Mouse (Mus musculus) cerebellum, postnatal 14 days (tissue): ENCODE measurements around the gene Arsk.
A peak's percentile ranks its signal among the peaks of the same experiment; 100 is the strongest.

Experiments
- DNase-seq, 2 experiments: peaks; one replicate each; pipeline ENCODE4 v3.0.0; 2021; ENCODE audit warnings: mixed read lengths in 2 of 2

Gene Arsk

DNA sequence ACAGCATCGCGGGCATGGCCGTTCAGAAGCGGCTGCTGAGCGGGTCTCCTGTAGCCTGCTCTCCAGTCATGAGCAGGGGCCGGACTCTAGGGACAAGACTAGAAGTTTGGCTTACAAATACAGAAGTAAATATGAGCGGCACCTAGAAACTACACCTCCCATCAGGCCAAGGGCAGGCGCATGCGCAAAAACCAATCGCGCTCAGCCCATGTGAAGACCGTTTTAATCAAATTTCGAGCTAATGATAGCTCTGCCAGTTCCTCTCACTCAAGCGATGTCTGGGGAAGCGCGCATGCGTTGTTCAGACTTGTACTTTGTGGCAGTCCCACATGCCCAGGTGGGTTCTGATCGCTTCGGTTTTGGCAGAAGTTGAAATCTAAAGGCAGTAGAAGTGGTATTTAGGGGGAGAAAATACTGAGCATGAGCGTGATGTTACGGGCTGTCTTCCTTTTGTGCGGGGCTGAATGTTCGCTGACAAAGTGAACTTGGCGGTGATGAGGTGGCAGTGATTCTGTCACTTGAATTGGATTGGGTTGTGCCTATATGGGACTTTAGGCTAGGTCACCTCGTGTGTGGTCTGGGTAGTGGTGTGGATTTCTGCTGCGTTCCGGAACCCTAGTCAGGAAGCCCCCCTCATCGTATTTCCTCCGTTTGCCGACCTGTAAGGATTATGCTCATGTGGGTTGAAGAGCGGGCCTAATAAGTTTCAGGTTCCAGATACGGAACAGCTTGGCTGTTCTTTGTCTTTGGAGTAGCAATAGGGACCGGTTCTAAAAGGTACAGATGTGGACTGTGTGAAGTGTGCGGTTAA, at the start of gene Arsk, which contains the start of gene Ttc37:
TSS of gene Arsk (minus strand) at position 168 of the 811 bp plus-strand sequence.
TSS of gene Ttc37 (plus strand) at position 242 of the 811 bp plus-strand sequence.
- peak; percentile 94 to 95 for DNase-seq

DNA sequence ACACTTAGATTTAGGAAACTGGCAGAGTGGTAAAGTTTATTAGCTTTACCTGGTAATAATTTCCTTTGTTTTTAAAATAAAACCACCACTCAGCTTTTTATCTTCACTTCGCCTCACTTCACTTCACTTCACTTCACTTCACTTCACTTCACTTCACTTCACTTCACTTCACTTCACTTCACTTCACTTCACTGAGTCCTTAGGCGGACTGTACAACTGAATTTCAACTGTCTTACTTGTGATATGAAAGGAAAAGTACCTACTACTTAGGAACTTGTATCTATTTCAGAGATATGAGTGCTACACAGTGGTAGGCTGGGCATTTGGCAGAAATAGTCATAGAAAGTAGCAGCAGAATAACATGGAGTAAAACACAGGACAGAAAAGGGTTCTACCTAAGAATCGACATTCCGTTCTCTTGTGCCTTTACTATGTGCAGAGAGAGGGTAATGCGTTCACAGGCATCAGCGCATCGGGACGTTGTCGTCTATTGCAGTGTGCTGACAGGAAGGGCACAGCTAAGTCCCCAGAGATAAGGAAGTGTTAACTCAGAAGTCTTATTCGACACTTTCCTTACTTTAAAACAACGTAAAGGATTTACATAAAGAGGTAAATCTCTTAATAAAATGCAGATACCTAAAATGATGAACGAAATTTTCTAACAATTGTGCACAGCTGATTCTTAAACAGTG, 42.8 kb upstream of the Arsk start:
- DNase-seq: no peak

DNA sequence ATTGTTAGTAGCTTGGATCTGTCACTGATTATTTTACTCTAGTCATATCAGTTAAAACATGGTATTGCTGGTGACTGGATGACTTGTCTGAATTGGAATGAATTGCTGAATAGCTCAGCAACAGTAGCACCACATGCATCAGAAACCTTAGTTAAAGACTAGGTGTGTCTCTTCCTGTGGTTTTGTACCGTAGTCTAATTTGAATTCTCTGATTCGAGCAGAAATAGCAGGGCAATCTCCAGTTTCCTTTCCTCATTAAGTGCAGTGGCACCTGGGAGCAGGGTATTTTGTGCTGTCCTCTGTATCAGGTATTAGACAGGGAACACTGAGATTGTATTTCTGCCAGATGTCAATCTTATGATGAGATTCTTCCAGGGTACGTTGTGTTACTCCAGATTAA, 40.4 kb upstream of the Arsk start:
- no peak for DNase-seq

DNA sequence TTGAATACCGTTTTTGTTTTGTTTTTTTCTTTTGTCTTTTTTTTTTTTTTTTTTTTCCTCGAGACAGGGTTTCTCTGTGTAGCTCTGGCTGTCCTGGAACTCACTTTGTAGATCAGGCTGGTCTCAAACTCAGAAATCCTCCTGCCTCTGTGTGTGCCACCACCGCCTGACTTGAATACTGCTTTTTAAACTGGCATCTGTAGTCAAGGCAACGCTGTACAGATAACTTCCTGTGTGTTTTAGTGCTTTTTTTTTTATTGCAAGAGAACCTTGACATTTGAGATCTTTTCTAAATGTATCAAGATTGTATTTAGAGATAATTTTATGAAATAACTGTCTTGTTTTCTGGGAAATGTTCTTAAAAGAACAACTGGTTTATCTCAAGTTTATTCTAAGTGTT, 34.0 kb upstream of the Arsk start:
- DNase-seq: no peak

DNA sequence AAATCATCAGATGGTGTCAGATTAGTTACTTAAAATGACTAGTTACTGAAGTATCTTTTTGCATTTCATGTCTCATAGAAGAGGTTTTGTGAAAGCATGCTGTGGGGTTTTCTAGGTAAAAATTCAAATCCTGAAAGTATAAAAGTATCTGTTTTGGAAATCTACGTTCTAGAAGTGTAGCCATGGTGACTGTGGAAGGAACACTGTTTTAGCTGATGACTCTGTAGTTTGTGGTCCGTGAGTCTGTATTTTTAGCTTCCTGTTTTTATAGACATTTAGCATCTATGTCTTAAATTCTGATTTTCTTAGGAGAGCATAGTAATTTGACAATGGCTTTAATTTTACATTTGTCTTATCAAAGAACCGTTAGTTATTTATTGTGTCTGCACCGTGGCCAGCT, 30.3 kb upstream of the Arsk start:
- DNase-seq: no peak

DNA sequence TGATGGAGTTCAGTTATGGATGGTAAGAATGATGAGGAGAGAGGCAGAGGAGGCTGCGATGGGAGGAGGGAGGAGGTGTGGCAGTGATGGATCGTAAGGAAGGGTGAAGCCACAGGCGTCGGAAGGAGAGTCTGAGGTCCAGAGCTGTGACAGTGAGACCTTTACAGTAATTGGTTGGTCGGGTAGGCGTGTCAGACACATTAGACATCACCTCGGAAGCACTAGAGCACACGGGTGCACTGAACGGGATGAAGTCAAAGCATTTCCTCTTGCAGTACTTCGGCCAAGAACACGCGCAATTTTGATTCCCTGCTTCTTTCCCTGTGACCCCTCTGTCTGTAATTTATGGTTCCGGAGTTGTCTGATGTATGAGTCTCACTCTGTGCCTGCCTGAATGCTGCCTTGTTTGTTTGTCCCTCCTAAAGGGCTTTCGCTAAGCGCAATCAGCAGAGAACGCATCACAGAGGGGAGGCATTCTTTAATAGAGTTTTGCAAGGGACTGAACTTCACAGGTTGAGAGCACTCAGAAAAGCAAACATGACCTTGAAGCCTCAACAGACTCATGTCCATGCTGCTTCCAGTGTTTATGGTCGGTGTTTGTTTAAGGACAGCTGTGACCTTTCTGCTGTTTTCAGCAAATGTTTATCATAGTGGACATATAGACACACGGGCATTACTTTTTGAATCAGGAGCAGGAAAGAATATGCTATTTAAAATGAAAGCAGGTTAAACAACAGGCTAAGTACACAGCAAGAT, 10.8 kb upstream of the Arsk start:
- DNase-seq: no peak

DNA sequence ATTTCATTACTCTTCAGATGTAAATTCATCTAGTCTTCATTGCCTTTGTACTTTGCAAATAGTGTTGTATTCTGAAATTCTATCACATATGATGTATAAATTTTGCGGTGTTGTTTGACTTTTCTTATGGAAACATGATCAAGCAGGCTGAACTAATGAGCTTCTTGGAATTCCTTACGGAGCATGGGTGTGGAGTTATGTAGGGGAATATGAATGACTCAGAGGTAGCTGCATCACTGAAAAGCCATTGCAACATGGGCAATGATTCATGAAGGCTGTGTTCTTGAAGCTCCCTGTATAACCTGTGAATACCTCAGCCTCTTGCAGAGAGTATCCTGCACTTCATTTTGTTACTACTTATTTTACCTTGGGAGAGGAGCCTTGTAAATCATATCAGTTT, 3.5 kb upstream of the Arsk start:
- DNase-seq: no peak

DNA sequence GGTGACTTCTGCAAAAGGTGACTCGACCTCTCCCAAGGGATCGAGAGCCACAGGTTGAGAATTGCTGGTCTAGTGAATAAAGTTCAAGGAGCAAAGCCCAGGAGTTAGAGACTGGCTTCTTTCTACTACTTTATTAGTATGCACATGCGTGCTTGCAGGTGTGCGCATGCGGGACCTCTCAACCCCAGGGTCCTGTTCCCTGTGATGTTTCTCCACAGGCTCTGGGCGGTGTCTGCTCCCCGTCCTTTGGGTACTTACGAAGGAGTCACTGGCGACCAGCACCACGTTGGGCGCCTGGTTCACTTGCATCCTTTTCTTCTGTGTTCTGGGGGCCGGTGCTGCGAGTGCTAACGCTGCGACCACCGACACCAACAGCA, 356 bp downstream of the Arsk start:
- no peak for DNase-seq

DNA sequence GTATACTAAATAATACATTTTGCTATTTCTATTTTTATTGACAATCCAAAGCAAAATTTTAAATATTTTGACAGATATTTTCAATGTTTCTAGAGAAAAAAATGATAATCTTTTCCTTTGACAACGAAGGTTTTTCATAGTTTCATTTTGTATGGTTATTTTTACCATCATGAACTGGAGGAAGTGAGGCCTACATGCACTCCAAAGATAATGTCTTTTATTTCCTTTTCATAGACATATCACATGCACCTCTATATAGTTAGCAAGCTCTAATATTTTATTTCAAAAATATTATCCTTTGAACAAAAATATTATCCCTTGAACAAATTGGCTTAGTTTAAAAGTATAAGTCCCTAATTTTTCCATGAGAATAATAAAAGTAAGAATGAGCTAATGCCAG, 24.1 kb downstream of the Arsk start:
- DNase-seq: no peak

DNA sequence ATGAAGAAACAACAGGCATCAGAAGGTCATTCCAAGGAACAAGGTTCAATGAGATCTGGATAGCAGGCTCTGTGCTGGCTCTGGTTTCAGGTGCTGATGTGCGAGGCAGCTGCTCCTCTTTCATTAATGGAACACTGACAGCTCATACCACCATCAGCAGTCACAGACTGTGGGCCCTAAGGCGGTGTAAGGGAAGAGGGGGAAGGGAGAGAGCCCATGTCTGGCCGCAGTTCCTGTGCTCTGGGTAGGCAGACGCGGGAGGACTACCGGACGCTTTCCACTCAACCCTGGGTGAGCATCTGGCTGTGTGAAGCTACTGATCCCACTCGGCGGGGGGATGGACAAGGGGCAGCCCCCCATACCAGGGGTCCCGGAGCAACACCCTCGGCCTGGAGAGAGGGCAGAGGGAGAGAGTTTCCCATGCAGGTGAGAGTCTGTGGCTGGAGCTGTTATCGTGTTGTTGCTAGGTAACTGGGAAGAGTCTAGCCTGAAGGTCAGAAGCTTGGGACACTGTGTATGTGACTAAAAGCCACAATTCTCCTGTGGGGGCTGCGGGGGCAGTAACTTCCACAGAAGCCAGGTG, 34.0 kb downstream of the Arsk start:
- DNase-seq: no peak

DNA sequence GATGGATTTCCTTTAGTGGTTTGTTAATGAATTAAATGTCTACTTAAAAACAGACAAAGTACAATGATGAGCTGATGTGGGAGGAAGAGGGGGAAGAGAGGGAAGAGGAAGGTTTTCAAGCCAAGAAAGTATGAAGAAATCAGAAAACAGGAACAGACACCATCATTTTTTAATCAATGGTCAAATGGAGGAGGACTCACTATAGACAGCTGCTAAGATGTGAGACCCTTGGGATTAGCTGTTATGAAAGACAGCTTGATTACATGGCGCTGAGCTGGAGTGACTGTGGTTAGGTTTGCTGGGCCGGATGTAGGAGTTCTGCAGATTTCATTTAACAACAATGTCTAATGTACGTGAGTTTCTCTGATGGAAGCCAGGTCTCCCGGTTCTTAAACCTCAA, 34.9 kb downstream of the Arsk start:
- no peak for DNase-seq

DNA sequence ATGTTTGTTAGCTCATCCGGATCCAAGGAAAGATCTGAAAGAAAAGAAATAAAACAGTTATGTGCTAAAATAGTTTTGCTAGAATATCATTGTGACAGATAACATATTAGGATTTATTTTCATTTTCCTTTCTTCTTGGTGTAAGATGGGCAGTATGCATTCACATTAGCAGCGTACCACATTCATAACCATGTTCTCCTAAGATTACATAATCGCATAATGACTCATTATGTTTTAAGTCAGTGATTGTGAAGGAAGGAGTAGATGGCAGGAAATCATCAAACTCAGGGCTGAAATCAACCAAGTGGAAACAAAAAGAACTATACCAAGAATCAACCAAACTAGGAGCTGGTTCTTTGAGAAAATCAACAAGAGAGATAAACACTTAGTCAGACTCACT, 35.9 kb downstream of the Arsk start:
- DNase-seq: no peak

DNA sequence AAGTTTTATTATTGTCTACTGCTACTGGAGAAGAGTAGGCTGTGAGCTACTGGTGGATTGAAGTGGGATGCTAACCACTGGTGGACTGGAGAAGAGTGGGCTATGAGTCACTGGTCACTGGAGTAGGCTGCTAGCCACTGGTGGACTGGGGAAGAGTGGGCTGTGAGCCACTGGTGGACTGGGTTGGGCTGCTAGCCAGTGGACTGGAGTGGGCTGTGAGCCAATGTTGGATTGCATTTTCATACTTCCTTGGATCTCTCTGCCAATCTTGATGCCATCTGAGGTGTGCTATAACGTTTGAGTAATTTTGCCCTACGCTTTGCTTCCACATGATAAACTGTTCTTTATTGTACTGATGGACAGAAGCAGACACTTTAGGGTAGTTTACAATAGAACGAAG, 36.3 kb downstream of the Arsk start:
- DNase-seq: peak; percentile 66 to 76

DNA sequence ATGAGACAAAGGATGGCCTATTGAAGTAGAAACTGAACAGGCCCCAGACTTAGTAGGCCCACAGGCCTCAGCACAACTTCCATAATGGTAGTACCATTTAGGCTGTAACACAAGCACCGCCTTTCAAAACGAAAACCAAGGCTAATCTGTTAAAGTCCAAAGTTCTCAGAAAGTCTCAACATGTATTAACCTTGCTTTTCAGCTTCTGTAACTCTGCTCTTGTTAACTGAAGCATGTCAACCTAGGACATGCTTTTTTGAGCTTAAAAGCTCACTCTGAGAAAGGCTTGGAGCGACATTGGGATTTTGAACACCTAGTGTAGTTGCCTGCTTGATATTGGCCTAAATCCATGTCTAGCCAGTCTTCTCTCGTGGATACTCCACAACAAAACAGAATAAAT, 38.9 kb downstream of the Arsk start:
- DNase-seq: no peak

DNA sequence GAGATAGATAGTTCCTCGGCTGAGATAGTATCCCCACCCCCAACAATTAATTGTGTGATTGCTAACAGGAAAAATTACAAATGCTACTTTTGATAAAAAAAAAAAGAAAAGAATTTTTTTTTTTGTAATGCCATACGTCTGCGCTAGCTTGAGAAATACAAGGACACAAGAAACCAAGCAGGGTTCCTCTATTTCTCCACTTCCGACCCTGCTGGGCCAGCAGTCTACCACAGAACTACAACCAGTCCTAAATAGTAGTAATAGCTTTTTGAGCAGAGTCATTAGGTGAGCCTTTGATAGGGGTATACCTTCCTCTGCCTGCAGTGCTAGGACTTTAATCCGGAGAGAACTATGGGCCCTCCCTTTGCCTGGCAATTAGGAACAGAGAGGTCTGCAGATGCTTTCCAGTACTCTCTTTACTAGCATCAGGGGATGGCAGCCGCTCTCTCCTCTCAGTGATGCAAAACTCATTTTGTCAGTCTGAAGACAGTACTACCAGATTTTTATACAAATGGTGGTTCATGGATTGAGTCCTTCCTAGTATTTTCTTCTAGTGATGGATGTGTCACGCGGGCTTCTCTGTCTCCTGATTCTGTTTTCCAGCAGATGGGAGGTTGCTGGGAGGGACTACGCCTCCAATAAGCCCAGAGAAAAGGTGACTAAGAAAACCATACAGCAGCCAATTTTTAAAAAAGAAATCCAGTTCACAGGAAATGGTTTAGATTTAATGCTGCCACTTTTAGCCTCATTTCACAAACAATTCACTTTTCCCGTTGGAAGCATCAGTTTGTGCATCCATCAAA, 41.0 kb downstream of the Arsk start:
- DNase-seq: peak in 1 of 2 experiments; percentile 10

DNA sequence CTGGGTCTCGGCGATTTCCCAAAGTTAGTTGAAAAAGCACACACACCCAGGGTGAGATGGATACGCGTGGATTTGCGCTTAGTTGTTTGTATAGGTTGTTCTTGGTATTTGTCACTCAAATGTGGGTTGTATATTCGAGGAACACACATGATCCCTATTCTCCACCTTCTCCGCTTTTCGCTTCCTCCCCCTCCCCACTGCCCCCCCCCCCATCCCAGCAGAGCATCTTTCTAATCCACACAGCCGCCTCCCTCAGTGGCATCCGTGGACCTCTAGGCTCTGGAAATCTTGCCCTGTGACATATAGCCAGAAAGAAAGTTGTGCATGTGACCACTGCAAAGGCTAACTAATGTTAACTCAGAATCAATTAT, 41.6 kb downstream of the Arsk start, which contains the start of gene Gpr150:
TSS of gene Gpr150 (minus strand) at position 101 of the 371 bp plus-strand sequence.
- DNase-seq: no peak

DNA sequence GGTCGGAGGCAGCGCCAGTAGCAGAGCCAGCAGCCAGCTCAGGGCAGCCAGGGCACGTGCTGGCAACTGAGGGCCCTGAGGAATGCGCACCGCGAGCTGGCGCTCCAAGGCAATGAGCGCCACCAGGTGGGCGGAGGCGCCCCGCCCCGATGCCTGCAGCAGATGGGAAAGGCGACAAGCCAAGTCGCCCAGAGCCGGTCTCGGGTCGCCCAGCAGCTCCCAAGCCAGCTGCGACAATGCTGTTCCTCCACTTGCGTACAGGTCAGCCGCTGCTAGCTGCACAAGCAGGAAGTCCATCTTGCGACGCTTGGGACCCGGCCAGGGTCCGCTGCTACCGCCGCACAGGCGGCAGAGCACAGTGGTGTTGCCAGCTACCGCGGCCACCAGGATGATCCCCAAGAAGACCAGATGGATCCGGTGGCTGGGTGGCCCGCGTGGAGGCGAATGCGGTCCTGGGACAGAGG, 42.2 kb downstream of the Arsk start:
- peak; percentile 82 to 88 for DNase-seq

DNA sequence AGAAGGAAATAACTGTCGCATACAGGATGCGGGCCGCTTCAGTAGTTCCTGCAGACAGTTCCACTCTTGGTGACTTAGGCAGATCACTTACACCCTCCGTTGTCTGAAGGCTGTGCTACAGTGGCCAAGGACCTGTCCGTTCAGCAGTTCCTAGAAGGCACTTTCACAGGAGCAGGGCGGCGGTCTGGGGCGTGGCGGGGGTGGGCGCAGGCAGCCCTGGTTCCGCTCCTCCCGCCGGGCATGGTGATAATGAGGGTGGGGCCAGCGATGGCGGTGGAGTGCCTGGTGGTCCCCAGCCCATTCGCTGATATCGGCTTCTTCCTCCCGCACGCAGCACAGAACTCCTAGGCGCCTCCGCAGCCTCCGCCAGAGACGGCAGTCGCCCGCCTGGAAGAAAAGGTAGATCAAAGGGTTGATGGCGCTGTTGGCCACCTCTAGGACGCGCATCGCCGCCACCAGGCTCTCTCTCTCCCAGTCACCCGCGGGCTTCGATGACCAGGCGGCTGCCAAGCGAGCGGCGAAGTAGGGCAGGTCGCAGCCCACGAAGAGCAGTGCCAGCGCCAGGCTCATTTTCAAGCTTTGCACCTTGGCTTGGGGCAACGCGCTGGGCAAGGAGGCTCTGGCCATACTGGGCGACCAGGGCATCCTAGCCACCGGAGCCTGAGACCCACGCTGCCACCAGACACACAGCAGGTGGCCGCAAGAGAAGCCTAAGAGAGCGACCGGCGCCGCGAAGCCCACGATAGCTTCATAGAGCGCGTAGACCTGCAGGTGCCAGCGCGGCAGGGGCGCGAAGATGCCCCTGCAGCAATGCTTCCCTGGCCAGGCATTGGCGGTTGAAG, 42.8 kb downstream of the Arsk start:
- DNase-seq: peak; percentile 76 to 80

DNA sequence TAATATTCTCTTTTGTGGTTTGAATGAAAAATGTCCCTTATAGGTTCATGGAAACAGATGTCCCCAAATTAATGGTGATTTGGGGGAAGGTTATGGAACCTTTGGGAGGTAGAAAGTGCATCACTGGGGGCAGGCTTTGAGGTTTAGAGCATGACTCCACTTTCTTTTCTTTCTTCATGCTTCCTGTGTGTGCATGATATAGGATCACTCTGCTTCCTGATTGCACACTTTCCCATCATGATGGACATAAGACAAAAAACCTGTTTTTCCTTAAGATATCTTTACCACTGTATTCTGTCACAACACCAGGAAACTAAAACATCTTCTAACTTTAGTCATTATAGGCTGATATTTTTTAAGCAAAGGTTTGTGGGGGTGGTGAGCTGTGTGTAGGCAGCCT, 53.5 kb downstream of the Arsk start:
- DNase-seq: no peak

DNA sequence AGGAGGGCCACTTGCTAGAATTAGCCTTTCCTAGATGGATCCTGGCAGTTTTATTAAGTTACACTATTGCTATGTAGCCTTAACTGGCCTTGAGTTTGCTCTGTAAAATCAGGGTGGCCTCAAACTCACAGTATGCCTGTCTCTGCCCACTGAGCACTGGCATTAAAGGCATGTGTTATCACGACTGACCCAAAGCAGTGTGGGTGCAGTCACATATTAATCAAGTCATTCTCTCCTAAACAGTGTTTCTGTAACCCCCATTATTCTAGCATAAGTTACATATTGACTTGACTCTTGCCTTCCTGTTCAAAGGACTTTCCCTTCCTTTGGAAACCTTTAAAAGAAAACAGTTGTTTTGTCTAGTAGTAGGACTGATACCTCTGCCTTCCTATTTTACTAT, 56.0 kb downstream of the Arsk start:
- DNase-seq: no peak

DNA sequence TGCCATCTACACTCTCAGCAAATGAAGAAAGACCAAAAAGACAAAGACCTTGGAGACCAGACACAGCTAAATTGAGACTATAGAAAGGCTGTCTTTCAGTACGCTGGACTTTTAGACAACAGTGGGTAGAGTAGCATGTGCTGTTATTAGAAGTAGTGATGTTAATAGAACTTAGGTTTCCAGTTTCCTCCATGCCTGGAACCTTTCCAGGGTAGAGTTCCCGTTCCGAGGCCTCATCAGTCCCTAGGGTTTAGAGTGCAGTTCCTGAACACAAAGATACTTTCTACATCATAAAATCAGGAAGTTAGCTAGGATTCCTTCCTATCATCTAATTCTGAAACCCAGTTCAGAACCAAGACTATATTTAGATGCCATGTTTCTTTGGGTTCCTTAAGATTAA, 73.9 kb downstream of the Arsk start:
- no peak for DNase-seq
